Mouse (Mus musculus): ENCODE data around the gene Cdk14. TPM values are rescaled to one million over a fixed set of nuclear protein-coding genes. Genes with fewer than 3 reads are reported as not detected.
"Not testable (repeated sequence)": the region's sequence is repeated elsewhere in the genome, so short reads cannot be mapped to it uniquely, and the experiment has no call there.

The Cdk14 gene
- total RNA-seq, 2 experiments from 2014 or later, result 0.60 TPM; not detected in 1

DNA sequence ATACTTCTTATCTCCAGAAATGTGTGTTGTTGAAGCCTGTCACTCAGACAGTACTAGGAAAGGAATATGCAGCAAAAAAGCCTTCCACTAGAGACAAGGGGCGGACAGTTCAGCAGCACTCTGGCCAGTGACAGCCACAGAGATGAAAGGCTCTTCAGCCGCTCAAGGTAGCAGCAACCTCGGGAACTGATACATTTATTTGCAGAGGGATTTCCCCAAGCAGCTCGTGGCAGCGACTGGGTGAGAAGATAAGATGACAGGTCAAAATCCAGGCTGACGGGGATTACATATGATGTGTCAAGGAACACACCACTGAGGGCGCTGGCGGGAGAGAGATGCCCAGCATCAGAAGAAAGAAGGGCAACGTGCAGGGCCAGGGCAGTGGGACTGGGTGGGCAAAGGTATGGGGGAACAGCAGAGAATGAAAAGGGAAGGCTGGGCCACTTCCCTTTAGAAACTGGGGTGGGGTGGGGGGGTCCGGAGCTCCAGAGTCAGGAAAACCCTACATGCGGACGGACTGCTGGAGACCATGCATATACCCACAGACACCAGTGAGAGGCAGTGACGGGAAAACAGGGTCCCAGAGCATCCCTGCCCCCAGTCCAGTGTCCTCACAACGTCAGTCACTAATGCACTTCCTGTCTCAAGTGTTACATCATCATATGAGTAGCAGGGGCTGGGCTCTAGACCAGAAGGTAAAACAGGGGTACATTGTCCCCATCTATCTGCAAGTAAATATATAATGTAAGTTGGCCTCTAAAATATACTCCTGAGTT is 51.5 kb downstream of the Cdk14 start:
- no peak for ATAC-seq (replicated peaks; ENCODE audit: low FRiP score, poor library complexity, severe bottlenecking)

DNA sequence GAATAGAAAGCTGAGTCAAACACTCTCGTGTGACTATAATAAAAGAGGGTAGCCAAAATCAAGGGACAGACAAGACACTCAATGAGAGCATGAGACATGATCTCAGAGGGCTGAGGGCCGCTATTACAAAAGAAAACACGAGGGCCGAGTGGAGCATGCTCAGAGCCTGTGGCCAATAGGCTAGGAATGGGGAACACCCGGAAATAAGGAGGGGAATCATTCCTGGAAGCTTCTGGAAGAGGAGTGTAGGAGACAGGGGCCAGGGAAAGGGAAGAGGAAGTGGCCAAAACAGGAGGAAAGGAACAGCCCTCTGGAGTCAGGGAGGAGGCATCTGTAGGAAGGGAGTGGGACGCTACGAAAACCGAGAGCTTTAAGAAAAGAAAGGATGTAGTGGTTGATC is 52.6 kb downstream of the Cdk14 start:
- ATAC-seq (replicated peaks; ENCODE audit: low FRiP score, poor library complexity, severe bottlenecking), result no peak

DNA sequence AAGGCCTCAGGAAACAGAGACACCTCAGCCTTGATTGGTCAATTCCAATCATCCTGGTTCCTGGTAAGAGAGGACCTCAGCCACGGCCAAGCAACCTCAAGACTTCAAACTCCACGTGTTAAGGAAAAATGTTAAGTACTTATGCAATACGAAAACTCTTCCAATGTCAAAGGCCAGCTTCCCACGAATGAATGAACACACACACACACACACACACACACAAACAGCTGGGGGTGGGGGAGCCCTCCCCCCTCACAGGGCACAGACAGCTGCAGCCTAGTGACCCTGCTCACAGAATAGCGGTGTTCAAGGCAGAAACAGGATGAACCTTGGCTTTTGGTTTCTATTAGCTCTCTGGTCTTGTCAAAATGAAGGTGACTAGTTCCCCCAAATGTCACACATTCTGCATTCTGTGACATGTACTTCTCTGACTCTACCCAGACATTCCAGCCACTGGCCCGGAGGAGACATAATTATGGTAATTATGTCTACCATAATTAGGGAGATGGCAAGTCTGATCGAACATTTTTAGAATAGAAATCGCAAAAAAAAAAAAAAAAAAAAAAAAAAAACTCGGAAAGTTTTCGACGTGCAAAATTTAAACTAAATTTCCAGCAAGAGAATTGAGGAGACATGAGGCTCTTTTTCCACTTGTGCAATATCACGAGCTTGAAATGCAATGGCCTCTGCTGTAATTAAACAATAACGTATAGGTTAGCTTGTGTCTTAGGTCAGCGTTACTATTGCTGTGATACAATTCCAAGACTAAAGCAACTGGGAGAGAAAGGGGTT is 54.6 kb downstream of the Cdk14 start:
- no peak for ATAC-seq (replicated peaks; ENCODE audit: low FRiP score, poor library complexity, severe bottlenecking)

DNA sequence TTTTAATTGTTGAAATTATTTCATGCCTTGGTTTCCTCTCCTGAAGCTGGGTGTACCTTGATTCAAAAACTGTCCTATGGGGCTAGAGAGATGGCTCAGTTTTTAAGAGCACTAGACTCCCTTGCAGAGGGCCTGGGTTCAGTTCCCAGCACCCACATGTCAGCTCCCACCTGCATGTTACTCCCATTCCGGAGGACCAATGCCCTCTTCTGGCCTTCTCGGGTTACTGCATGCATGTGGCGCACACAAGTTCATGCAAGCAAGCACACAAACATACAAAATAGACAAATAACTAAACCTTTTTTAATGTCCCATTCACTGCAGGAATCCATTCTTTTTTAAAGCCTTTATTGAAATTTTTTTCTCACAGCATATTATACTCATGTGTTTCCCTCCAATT is 58.4 kb downstream of the Cdk14 start:
- no peak for ATAC-seq (replicated peaks; ENCODE audit: low FRiP score, poor library complexity, severe bottlenecking)

DNA sequence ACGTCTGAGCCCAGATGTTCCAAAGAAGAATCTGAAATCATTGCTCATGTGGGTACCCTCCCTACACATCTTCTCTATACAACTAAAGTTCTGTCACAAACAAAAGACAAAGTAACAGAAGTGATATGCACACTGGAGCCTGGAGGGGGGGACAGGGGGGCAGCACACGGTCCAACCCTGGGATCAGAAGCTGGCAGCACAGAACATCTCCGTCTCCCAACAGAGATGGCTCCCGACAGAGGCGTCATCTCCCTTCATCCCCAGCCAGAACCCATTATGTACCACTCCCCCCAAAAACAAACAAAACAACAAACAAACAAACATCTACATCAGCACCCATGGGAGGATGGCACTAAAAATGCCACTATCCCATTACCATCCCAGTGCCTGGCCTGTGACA is 59.8 kb downstream of the Cdk14 start:
- no peak for ATAC-seq (replicated peaks; ENCODE audit: low FRiP score, poor library complexity, severe bottlenecking)

DNA sequence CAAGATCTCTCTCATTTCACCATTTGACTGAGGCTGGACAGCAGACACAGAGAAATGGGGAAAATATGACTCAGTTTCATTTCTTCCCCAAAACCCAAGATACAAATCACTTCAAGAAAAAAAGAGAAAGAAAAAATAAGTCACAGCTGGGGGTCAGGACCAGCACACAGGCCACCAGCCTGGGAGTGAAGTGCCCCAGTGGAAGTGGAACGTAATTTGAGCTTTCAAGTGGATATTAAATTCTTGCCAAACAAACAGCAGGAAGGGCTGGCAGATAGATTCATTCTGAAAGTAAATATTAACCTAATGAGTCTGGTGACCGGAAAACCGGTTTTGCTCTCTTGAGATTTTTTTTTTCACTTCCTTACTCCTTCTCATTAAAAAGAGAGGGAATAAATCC is 60.2 kb downstream of the Cdk14 start:
- ATAC-seq (replicated peaks; ENCODE audit: low FRiP score, poor library complexity, severe bottlenecking), result no peak

DNA sequence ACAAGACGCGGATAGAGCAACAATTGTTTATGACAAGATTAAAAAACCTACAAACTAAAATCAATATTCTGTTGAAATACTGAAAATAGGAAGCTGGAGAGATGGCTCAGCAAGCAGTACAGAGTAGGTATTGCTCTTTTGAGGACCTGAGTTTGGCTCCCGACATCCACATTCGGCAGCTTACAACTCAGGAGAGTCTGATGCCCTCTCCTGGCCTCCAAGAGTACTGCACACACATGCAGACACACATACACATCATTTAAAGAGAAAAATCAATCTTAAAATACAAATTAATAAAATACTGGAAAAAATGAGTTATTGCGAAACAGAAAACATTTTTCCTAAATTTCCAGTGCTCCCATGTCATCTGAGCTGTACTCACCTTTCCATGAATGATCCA is 60.7 kb downstream of the Cdk14 start:
- ATAC-seq (replicated peaks; ENCODE audit: low FRiP score, poor library complexity, severe bottlenecking), result no peak

DNA sequence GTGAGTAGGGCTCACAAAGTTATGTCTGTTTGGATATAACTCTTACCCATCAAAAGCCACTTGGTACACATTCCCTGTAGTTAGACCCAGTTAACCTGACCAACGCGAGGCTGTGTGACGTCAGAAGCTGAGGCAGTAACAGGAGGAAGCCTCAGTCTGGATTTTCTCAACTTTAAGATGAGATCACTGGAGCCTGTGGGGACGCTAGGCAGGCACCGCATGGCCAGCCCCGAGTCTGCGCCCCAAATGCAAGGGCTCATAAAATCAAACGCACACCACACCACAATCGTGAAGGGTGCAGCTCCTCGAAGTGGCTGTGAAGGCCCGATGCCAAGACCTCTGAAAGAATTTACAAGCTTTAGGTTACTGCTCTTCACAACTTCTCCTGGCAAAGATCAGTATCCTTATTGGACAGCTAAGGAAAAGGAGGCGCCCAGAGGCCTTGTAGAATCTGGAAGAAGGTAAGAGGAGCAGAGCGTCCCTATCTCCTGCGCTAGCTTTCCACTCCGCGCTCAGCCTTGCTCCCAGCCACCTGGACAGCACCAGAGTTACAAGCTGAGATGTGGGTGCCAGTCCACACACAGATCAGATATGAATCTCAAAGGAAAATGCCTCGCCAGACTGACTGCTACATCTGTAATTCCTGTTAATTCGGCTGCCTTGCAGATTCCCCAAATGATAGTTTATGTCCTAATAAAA is 61.9 kb downstream of the Cdk14 start:
- ATAC-seq (replicated peaks; ENCODE audit: low FRiP score, poor library complexity, severe bottlenecking), result no peak

DNA sequence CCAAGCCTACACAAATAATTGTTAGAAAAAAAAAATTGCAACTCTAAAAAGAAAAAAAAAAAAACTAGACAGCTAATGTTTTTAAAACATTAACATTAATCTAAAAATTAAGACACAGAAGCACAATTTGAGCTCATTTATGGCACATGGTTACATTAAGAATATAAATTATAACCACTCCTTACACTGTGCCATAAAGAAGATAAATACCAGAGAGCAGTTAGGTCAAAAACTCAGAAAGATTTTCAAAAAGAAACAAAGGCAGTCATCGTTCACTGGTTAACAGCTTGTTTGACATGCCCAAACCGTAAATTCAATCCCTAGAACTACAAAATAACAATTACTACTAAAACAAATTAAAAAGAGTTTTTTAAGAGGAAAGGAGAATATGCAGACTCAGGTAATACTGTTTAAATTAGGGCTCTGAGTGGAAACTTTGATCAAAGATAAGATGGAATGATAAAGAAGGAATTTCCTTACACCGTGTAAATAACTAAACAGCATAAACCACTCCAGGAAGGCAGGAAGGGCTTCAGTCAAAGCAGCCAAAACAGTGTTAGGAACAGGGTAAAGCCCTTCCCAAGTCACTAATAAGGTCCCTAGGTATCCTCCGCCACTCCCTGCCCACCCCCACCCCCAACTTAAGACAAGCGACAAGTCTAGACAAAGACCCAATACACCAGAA is 65.3 kb downstream of the Cdk14 start:
- no peak for ATAC-seq (replicated peaks; ENCODE audit: low FRiP score, poor library complexity, severe bottlenecking)

DNA sequence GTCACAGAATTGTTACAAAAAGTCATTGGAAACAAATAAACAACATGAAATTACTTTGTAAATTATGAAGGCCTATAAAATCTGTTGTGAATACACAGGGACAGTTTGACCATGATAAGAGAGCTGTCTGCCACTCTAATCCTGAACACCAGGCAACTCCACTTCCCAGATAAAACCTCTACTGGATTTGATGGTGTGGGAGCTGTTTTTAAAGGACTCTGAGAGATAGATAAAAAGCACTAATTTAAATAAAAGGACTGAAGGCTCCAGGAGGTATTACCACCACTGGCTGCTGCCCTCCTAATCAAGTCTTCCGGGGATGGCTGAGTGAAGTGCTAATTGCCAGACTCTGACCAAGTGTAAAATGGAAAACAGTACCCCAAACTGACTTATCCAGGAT is 66.2 kb downstream of the Cdk14 start:
- ATAC-seq (replicated peaks; ENCODE audit: low FRiP score, poor library complexity, severe bottlenecking), result no peak

DNA sequence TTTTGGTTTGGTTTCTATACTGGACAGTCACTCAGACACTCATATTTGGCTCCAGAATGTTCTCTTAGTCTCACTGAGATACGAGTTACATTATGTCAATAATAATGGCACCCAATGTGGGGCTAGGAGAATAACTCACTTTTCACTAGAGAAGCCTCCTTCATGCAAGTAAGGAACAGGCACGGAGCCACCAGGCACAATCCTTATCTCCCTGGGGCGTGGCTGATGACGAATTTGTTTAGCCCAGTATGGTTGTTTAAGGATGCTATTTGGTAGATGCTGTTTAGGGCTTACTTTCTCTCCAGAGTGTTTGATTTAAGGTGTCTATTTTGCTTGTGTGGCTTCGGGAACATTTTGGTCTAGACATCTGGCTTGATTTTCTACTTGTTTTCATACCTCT is 75.5 kb downstream of the Cdk14 start:
- no peak for ATAC-seq (replicated peaks; ENCODE audit: low FRiP score, poor library complexity, severe bottlenecking)

DNA sequence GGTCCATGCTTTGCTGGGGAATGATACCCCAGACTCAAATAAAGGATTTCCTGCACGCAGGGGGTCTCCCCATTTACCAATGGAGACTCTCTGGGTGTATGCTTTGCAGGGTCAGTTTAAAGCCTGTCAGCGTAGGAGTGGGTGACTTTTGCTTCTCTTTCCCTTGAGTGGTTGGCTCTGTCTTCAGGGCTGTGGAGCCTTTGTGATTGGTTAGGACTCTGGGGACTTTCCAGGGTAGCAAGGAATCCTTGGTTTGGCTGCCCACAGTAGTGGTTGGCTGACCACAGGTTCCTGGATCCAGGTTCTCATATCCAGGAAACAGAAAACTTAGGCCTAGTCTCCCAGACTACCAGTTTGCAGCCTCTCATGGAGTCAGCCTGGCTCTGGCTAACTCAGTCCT is 76.4 kb downstream of the Cdk14 start:
- ATAC-seq (replicated peaks; ENCODE audit: low FRiP score, poor library complexity, severe bottlenecking), result no peak

DNA sequence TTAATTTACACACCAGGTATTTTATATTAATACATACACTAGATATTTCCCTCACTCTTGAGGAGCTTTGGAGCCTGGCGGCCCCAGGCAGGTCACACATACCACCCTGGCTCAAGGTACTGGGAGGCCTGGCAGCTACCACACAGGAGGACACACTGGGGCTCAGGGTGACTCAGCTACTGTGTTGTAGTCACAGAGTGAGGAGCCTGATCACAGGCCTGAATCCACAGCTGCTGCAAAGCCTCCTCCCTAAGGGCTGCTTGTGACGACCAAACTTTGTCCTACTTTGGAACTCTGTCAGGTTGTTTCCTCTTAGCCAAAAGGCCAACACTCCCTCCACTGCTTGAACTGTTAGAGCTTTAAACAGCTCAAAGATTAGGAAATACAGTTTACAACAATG is 76.8 kb downstream of the Cdk14 start:
- ATAC-seq (replicated peaks; ENCODE audit: low FRiP score, poor library complexity, severe bottlenecking), result no peak

DNA sequence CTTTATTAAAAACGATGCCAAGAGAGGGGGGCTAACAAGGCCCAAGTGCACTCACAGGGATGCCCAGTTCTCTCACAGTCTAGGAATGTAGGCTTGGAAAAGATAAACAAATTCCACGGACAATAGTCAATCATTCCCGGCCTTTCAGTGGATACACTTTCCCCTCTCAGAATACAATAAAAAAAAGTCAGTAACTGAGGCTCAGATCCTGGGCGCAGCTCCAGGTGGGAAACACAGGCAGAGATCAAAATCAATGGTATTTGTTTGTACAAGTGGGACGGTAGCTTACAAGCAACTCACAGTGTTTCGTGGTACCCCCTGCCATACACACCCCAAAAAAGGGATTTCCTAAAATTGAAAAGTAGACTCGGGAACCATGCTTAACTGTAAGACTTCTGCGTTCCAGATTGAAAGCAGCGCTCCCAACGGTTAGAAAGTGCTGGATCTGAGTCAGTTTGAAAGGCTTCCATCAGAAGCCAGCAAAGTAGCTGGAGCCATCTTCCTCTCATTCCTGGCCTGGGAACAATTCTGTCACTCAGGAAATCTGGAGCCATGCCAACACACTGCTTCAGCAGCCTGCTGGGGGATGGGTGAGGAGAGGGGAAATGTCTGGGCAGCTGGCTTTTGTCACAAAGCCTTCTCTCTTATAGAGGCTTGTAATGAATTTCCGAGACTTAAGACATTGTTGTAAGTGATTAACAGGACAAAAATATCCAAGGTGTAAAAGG is 77.5 kb downstream of the Cdk14 start:
- no peak for ATAC-seq (replicated peaks; ENCODE audit: low FRiP score, poor library complexity, severe bottlenecking)

DNA sequence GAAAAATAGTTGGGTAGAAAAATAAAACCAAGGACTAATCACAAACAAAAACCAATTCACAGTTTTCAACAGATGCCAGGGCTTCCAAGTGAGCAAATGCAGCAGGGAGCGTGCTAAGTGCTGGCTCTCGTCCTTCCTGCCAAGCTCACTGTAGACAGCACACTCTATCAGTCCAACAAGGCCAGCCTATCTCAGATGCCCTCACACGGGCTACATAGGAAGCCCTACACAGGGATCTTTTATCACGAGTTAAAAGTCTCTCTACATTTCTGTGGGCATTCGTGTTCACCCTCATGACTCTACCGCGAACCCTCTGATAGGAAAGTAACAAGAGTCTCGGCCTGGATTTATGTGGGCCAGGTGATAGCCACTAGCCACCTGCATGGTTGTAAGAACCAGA is 78.5 kb downstream of the Cdk14 start:
- no peak for ATAC-seq (replicated peaks; ENCODE audit: low FRiP score, poor library complexity, severe bottlenecking)

DNA sequence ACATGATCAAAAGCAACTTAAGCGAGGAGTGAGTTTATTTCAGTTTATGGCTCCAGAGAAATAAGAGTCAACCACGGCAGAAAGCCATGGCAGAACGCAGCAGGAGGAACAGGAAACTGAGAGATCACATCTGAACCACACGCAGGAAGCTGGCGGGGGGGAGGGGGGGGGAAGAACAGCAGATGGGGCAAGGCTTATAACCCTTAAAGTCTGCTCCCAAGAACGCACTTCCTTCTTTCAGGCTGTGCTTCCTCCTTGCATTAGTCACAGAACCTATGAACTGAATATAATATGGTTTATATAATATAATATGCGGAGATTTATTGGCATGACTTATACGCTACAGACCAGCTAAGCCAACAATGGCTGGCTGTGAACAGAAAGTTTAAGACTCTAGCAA is 86.2 kb downstream of the Cdk14 start:
- ATAC-seq (replicated peaks; ENCODE audit: low FRiP score, poor library complexity, severe bottlenecking), result no peak

DNA sequence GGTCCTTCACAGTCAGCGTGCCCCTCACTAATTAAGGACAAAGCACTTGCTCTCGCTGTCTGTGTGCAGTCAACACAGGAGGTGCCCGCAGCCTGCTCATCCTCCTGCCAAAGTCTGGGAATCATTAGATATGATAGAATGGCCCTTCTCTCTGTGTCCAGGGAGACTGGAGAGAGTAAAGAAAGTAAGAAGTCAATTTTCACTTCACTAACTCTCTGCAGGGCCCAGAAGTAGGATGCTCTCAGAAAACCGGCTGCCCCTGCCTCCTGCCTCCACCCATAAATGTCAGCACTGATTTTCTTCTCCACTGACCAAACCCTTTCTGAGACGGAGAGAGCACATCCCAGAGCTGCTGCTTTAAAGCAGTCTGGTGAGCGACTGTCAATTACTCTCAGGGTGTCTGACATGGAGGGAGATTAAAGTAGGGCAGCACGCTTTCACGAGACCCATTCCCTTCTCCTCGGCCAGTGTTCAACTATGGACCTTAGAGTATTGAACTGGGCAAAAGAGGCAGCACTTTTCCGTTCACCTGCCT is 89.1 kb downstream of the Cdk14 start:
- ATAC-seq (replicated peaks; ENCODE audit: low FRiP score, poor library complexity, severe bottlenecking), result no peak

DNA sequence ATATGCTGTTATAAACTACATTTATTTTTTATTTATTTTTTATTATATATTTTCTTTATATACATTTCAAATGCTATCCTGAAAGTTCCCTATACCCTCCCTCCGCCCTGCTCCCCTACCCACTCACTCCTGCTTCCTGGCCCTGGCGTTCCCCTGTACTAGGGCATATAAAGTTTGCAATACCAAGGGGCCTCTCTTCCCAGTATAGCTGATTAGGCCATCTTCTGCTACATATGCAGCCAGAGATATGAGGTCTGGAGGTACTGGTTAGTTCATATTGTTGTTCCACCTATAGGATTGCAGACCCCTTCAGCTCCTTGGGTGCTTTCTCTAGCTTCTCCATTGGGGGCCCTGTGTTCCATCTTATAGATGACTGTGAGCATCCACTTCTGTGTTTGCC is 91.1 kb downstream of the Cdk14 start:
- not testable (repeated sequence) for ATAC-seq (replicated peaks; ENCODE audit: low FRiP score, poor library complexity, severe bottlenecking)

DNA sequence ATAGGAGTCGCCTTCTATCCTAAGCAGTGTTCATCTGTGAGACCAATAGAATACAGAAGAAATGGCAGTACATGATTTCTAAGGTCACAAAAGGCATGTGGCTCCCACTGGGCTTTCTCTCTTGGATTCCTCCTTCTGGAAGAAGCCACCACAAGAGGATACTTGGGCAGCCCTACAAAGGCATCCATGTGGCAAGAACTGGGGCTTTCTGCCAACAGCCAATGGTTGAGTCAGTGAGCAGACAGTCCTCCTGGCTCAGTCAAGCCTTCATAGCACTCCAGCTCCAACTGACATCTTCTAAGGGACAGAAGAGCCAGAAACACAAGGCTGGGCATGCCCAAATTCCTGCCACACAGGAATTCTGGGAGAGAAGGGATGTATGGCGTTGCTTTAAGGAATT is 93.4 kb downstream of the Cdk14 start:
- ATAC-seq (replicated peaks; ENCODE audit: low FRiP score, poor library complexity, severe bottlenecking), result no peak

Data from erythroblast, adult 5-6 weeks (primary cell).